Mouse (Mus musculus) embryo, embryonic 10.5 days (tissue): ENCODE measurements around the gene Limk2.

Source experiments
- DNase-seq: peaks from one replicate; pipeline ENCODE4 v3.0.0-alpha.2; 2015; ENCODE audit warnings: low spot score

Gene Limk2

GRCm38 (mm10) chr11:3370928-3371598, 37.9 kb downstream of the Limk2 start:
- peak; percentile 93 for DNase-seq

DNA sequence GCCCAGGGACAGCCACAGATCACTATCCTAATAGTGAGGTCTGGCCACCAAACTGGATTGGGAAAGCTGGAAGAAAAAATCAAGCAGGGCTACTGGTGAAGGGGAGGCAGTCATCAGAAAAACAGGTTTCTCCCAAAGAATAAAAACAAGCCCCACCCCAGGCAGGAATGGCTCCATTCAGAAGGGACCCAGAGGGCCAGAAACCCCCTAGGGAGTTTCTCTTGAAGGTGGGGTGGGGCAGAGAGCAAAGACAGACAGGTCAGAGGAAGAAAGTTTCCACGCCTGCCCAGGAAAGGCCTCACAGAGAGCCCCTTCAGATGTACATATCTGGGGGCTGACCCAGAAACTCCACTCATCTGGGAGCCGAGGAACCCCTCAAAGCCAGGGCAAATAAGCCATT, 38.8 kb downstream of the Limk2 start:
- DNase-seq = no peak

- no peak for DNase-seq
Measured at GRCm38 (mm10) chr11:3369449-3369848, 39.5 kb downstream of the Limk2 start.

DNA sequence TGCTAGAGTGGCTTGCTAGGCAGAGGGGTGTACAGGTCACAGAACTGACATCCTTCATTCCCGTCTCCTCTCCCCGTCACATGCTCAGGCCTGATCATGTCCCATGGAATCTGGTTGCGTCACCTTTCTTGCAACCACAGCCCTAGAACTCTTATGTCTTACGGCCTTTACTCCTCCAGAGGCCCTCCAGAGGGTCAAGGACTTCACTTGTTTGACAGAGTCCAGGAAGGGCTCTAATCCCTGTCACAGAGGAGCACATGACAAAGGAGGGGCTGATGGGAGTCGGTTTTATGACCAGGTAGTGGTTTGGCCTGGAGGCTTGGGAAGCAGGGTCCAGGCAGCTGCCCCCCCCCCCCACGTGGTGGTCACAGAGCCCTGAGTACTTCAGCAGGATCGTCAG, 40.0 kb downstream of the Limk2 start:
- DNase-seq = peak; percentile 6

DNA sequence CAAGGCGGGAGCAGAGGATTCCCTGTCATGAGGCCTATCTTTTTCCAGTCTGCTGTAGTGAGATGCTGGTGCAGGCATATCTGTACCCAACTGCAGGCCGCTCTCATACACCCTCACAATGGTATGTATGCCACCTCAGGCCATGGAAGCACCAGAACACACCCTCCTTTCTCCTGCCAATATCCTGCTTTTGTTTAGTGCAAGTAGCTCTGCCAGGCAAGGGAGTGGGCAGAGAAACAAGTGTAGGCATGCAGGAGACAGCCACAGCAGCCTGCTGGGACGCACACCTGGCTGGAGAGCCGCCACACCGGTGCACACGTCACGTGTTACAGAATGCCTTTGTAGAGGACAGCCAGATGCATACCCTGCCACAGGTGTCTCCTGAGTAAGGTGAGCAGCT, 42.6 kb downstream of the Limk2 start:
- DNase-seq = no peak

GRCm38 (mm10) chr11:3362854-3363253, 46.1 kb downstream of the Limk2 start:
- no peak for DNase-seq

DNA sequence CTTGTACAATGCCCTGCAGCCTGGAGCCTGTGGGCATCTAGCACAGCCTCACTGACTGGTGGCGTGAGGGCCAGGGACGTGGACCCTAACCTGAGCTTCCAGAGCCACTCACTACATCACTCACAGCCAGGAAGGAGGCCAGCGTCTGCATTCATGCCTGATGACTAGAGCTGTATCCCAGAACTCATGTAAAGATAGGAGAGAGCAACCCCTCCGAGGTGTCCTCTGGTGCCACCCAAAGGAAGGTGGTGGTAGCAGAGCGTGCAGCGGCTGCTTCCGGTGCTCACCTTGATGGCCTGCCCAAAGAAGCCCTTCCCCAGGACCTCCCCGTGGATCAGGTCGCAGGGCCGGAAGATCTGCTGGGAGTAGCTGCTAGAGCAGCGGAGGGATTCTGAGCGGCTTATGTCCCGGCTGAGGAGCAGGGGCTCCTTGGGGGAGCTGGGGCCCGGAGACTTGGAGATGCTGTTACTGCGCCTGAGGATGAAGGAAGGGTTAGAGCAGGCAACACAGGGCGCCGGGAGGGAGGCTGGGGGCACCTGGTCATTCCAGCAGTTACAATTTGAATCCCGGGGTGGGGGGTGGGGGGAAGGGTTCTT, 55.9 kb downstream of the Limk2 start:
- DNase-seq = no peak

DNA sequence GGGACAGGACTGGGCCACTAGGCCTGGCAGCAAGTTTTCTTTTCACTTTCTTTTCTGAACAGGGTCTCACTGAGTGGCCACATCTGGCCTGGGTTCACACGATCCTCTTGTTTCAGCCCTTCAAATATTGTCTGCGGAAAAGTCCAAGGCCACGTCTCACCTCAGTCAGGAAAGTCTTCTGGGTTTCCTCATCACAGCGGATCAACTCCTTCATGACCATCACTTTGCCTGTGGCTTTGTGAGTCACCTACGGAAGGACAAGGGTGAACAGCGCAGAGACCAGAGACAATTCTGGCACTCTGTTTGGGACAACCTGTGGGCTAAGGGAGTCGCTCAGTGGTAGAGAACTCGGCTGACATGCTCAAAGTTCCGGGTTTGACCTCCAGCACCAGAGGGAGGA, 56.9 kb downstream of the Limk2 start:
- no peak for DNase-seq

- DNase-seq = no peak
Measured at GRCm38 (mm10) chr11:3349343-3349695, 59.7 kb downstream of the Limk2 start.

GRCm38 (mm10) chr11:3348576-3349342, 60.2 kb downstream of the Limk2 start:
- peak; percentile 72 for DNase-seq

- DNase-seq = no peak
Measured at GRCm38 (mm10) chr11:3347835-3348195, 61.2 kb downstream of the Limk2 start.

DNA sequence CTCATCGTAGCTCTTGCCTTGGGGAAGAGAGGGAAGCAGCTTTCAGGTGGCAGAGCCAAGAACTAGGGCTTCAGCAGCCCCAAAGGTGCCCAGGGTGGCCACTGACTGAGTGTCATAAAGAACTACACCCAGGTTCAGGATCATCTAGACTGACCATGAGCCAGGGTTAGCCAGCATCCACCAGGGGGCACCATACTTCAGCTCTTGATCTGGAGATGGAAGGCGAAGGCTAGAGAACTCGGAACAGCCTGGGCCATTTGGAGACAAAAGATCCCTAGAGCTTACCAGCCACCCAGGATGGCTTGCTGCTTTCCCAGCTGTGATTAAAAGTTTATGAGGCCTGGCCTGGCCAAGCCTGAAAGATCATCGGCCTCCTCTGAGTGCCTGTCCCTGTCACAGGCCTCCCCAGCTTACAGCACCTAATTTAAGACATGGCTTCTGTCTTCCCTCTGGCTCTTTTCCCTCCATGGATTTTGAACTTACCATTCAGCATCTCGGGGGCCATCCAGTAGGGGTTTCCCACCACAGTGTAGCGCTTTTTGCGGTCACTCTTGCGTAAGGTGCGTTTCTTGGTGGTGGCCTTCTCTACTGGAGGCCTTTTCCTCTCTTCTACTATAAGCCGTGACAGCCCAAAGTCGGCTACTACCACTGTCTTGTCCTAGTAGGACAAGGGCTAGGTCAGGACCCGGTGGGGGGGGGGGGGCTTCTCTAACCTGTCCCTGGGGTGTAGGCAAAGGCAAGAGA, 61.7 kb downstream of the Limk2 start:
- DNase-seq = peak; percentile 96

- DNase-seq = no peak
Measured at GRCm38 (mm10) chr11:3346351-3346750, 62.6 kb downstream of the Limk2 start.

- no peak for DNase-seq
Measured at GRCm38 (mm10) chr11:3344916-3345315, 64.1 kb downstream of the Limk2 start.

DNA sequence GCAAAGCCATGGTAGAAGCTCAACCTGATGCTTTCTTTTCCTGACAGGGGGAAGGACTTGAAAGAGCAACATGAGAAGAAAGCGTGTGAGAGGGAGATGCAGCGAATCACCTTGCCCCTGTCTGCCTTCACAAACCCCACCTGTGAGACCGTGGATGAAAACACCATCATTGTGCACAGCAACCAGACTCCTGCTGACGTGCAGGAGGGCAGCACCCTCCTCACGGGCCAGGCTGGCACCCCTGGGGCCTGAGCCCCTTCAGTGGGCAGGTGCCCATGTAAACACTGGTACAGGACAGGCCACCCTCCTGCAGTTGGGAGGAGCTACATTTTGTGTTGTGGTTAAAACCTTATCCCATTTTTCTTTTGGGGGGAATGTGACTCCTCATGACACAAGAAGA, 67.5 kb downstream of the Limk2 start:
- no peak for DNase-seq

DNA sequence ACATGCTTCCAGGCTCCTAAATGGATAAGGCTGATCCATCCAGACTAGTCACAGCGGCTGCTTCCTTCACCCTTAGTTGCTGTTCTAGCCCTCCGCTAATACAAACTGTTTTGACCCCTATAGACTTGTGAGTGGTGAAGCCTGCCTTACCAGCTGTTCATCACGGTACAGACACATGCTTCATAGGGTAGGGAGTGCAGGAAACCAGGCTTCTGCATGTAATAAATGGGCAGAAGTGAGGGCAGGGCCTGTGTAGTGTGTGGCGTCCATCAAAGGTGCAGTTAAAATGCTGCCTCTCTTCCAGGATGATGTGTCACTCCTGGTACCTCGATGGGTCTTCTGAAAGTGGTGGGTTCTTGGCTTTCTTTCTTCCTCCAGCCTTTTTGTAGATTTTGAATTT, 71.0 kb downstream of the Limk2 start:
- no peak for DNase-seq

DNA sequence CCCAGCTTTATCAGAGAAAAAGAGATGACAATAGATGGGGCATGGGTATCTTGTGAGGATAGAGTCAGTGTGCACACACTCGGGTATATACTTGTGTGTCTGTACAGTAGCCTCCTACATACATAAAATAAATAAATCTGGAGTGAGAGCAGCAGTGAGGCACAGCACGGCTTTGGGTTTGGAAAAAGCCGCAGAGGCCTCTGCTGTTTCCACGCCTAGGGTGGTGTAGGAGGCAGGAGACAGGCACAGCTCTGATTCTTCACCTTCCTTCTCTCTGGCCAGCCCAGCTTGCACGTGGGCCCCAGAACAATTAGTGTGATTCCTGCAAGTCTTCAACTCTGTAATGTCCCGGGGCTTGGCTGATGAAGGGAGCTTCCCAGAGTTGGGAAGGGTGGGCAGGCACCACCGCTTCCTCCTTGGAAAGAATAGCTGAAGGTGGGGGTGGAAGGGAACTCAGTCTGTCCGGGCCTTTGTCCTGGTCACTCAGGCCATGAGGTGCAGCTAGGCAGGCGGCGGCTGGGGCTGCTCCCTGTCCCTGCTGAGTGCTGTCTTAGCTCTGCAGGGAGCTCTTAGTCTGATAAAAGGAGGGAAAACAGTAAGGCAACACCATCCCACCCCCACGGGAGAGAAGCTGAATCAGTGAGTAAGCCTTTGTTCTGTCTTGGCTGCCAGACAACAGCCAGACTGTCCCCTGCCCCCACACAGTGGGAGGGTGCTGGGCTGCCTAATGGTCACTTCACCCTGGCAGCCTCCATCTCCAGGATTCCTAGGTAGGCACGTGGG, 71.6 kb downstream of the Limk2 start:
- DNase-seq = peak; percentile 67

DNA sequence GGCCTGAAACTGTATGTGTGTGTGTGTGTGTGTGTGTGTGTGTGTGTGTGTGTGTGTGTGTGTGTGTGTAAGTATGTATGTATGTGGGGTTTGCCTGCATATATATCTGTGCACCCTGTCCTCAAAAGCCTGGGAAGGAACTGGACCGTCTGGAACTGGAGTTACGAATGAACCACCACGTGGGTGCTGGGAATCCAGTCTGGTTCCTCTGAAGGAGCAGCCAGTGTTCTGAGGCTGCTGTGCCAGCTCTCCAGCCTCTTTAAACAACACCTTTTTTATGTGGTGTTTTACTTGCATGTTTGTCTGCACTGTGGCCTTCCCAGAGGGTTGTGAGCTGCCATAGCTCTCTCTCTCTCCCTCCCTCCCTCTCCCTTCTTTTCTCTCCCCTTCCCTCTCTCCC, 72.4 kb downstream of the Limk2 start:
- no peak for DNase-seq

GRCm38 (mm10) chr11:3335651-3336216, 73.3 kb downstream of the Limk2 start:
- no peak for DNase-seq

DNA sequence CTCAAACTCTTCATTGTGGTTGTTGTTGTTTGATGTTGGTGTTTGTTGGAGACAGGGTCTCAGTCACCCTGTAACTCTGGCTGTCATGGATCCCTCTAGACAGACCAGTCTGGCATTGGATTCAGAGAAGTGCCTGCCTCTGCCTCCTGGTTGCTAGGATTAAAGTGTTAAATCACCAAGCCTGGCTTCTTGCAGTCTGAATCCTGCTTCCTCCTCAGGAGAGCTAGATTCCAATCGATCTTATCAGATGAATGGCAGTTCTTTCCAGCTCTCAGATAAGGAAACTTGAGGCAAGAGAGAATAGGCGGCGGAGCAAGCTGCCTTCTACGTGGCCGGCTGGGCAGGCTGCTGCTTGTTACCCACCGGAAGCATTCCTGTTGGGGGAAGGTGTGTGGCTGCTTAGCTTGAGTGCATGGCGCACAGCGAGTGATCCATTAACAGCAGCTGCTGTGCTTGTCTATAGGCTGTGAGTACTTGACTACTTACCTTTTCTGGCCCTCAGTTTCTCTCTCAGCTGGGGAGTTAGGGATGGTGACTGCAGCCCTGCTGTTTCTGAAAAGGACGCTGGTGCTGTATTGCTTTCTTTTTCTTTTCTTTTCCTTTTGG, 74.2 kb downstream of the Limk2 start:
- DNase-seq = no peak

- DNase-seq = no peak
Measured at GRCm38 (mm10) chr11:3334141-3334710, 74.8 kb downstream of the Limk2 start.
